Mouse (Mus musculus) gonadal fat pad, adult 2 months (tissue): Measurements from ENCODE around the gene Adss. TPM values are rescaled to one million over a fixed set of nuclear protein-coding genes. Genes with fewer than 3 reads are reported as not detected.

Experiments used
- DNase-seq: peaks from one replicate; pipeline ENCODE4 v3.0.0-alpha.2; 2012; ENCODE audit warnings: low read depth
- polyA plus RNA-seq: library from polyadenylated mRNA; depleted of rRNA; stranded (reverse); fragments of >200 nt; gene quantifications from 2 replicates; pipeline ENCODE4 v1.2.3, GENCODE M21; 2012; rRNA removed

The Adss gene
- polyA plus RNA-seq, 1 experiment, result 12.3 TPM

GRCm38 (mm10) chr1:177727883-177728525 is 68.3 kb downstream of the Adss start:
- DNase-seq, result no peak

GRCm38 (mm10) chr1:177726870-177727269 is 69.4 kb downstream of the Adss start:
- DNase-seq, result no peak

DNA sequence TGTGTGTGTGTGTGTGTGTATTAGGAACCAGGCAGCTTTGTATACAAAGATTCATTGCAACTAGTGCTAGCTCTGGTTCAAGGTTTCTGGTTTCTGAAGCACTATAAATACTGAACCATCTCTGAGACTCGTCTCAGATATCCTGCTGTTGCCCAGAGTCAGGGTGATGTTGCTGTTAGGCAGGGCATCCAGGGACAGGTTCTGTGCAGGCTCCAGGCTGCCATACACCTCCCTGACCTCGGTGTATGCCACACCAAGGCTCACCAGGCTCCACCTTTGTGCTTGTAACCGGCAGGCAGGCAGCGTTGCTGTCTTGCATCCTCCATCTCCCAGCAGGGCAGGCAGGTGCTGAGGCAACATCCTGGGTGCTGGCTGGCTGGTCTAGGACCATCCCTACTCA is 72.5 kb downstream of the Adss start:
- DNase-seq, result no peak

GRCm38 (mm10) chr1:177719029-177719427 is 77.3 kb downstream of the Adss start:
- no peak for DNase-seq

DNA sequence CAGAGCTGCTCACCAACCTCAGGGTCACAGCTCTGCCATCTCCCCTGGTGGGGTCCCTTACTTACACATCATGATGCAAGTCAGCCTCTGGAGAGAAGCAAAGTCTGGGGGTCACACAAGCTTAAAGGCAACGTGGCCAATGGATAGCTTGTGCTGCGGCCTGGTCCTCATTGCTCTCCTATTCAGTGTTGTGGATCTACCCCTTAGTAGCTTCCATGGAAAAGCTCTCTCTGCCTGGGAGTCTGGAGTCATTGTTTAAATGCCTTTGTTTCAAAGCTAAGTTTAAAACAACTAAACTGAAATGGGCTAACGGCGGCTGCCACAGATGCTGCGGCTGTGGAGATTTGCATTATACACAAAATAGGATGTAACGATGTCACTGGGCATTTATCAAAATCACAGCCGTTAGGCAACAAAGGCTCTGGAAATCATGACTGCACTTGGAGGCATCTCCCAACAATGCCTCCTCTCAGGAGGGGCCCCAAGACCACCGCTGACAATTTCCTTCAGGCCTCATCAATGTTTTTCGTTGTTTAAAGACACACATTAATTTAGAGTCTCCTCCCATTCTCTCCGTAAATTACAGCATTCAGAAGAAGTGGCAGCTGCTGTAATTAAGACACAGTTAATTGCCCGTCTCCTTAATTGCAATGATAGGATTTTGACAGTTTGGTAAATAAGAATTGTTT is 77.8 kb downstream of the Adss start:
- no peak for DNase-seq

GRCm38 (mm10) chr1:177717057-177717835 is 79.1 kb downstream of the Adss start:
- no peak for DNase-seq

GRCm38 (mm10) chr1:177716448-177716847 is 79.9 kb downstream of the Adss start:
- no peak for DNase-seq

GRCm38 (mm10) chr1:177714397-177715012 is 81.8 kb downstream of the Adss start:
- DNase-seq, result no peak

DNA sequence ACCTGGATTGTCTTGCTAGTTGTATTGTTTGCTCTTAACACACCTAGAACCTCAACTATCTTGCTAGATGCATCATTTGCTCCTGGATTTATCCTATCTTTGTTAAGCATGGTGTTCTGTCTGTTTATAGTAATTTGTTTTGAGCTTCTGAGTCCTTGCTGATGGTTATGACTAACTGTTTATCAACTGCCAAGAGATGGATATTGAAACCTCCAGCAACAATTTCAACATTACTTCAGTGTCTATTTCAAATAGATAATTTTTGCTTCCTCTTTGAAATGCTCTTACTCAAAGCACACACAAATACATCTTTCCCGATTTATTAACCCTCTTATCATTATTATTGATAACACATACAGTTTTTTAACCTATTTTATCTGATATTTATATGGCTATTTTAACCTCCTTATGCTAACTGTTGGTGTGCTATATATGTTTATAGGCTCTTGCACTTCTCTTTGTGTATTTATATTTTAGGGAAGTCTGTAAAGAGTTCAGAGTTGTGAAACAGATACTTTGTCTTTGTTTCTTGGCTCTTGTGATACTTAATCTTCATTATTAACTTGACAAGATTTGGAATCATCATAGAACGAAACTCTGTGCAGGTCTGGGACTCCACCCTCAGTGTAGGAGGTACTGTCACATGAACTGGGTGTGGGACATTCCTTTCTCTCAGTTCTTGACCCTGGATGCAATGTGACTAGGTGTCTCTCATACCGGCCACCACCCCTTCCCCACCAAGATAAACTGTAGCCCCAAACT is 82.5 kb downstream of the Adss start:
- no peak for DNase-seq

Other genes with a start within 250 kb of the Adss start
- gene 1700016C15Rik, start 66.7 kb downstream of the Adss start, polyA plus RNA-seq, result 0.26 and 0.60 TPM in 2 replicates
- 0.95 and 1.1 TPM in 2 replicates for gene Catspere2, start 186.9 kb upstream of the Adss start, polyA plus RNA-seq